Mouse (Mus musculus) liver, embryonic 14.5 days (tissue): ENCODE measurements at regions not wholly inside any gene's neighbourhood (a gene's known extent, or its start where the extent isn't known, plus 50 kb on each side); places are given as distances from the start of the nearest gene placed in this dataset.
A peak's percentile ranks its signal among the peaks of the same experiment; 100 is the strongest.

ENCODE experiments used
- ATAC-seq: fragments of 200-750 bp; cut with Nextera tagmentation; 2 replicates; pipeline ENCODE4 v1.8.0; 2017; ENCODE audit warnings: moderate number of reproducible peaks, mild to moderate bottlenecking, moderate library complexity; ENCODE audit not compliant: insufficient read depth
- DNase-seq, 3 experiments: peaks; one replicate each; pipeline ENCODE4 v3.0.0-alpha.2; 2012 to 2013; ENCODE audit warnings: low read depth in 3 of 3, low spot score in 3 of 3
- H3K27ac ChIP-seq: fragments of 300-500 bp; sonication (generic); 2 replicates; pipeline ENCODE4 v1.5.1; 2014; ENCODE audit warnings: moderate library complexity, mild to moderate bottlenecking, control low read depth, inconsistent platforms
- H3K27me3 ChIP-seq: fragments of 300-500 bp; sonication (generic); 2 replicates; pipeline ENCODE4 v1.6.1; 2014; ENCODE audit warnings: mild to moderate bottlenecking, low read length, moderate library complexity; ENCODE audit not compliant: control insufficient read depth, insufficient read depth
- H3K36me3 ChIP-seq: fragments of 300-500 bp; sonication (generic); replicated peaks from 2 replicates; pipeline ENCODE4 v1.6.1; 2014; ENCODE audit warnings: low read depth; ENCODE audit not compliant: control insufficient read depth, insufficient read depth
- H3K4me1 ChIP-seq, 2 experiments: fragments of 200-500 bp in 1 of 2; fragments of 300-500 bp in 1 of 2; sonication (generic) in 1 of 2; replicated peaks; 2 replicates each; pipeline ENCODE4 v1.6.1; 2012 to 2014; ENCODE audit warnings: antibody characterized with exemption in 1 of 2, inconsistent platforms in 1 of 2, low read length in 1 of 2; ENCODE audit not compliant: control insufficient read depth in 2 of 2, insufficient read depth in 2 of 2
- H3K4me2 ChIP-seq: fragments of 300-500 bp; sonication (generic); 2 replicates; pipeline ENCODE4 v1.6.1; 2014; ENCODE audit warnings: low read depth, mild to moderate bottlenecking, control low read depth, moderate library complexity
- H3K4me3 ChIP-seq, 2 experiments: fragments of 200-500 bp in 1 of 2; fragments of 300-500 bp in 1 of 2; sonication (generic) in 1 of 2; 2 replicates each; pipeline ENCODE4 v1.5.1; 2012 to 2014; ENCODE audit warnings: low read depth in 2 of 2, low read length in 2 of 2, mild to moderate bottlenecking in 2 of 2, control low read depth in 1 of 2, inconsistent platforms in 1 of 2, moderate library complexity in 1 of 2; ENCODE audit not compliant: insufficient read depth in 1 of 2
- H3K9ac ChIP-seq: fragments of 300-500 bp; sonication (generic); replicated peaks from 2 replicates; pipeline ENCODE4 v1.6.1; 2014; ENCODE audit warnings: mild to moderate bottlenecking, control low read depth, moderate library complexity
- H3K9me3 ChIP-seq: fragments of 300-500 bp; sonication (generic); 2 replicates; pipeline ENCODE4 v1.6.1; 2016; ENCODE audit warnings: low read length, mixed read lengths; ENCODE audit not compliant: control insufficient read depth
- CTCF ChIP-seq: IDR thresholded peaks from 2 replicates; pipeline ENCODE4 v1.5.1; 2016; ENCODE audit warnings: antibody characterized with exemption, low read depth, control low read depth
- EP300 ChIP-seq: IDR thresholded peaks from 2 replicates; pipeline ENCODE4 v1.6.1; 2016; ENCODE audit warnings: antibody characterized with exemption, low read depth
- WGBS: fragments of 180-500 bp; shearing (Covaris S2); extraction: QIAGEN DNeasy Blood & Tissue Kit; methylation state at CpG from one replicate; pipeline ENCODE4 v1.1.7; 2014; ENCODE audit not compliant: insufficient replicate concordance; 5-methylcytosine and 5-hydroxymethylcytosine counted together

- TF ChIP-seq CTCF (no peak), EP300 (no peak)
- 34% methylated on average over 2 of the region's 2 CpGs for WGBS
Measured at GRCm38 (mm10) chr1:193682917-193683316, 312.8 kb upstream of the Camk1g start.

GRCm38 (mm10) chr1:193678448-193678847 lies 308.4 kb upstream of the Camk1g start:
- Histone ChIP-seq H3K4me2 (no peak overlapping the region), H3K4me3 (no peak overlapping the region), H3K36me3 (no peaks in the 10 kb centered on the region), H3K27me3 (no peaks in the 10 kb centered on the region), H3K9ac (no peak overlapping the region), H3K27ac (no peak overlapping the region), H3K4me1 (no peaks in the 10 kb centered on the region), H3K9me3 (no peaks in the 10 kb centered on the region)
- DNase-seq (no peak), ATAC-seq (no peak)
- no peak for TF ChIP-seq EP300
- TF ChIP-seq CTCF, result no peak
- 61% methylated on average over 2 of the region's 2 CpGs for WGBS

More at GRCm38 (mm10) chr1:193682917-193683316, 312.8 kb upstream of the Camk1g start:
- no peak for ATAC-seq
- no peak overlapping the region for H3K9ac ChIP-seq
- DNase-seq, result no peak
- no peaks in the 10 kb centered on the region for H3K9me3 ChIP-seq
- no peak overlapping the region for H3K27ac ChIP-seq
- H3K4me1 ChIP-seq, result no peaks in the 10 kb centered on the region
- no peak overlapping the region for H3K4me3 ChIP-seq
- H3K36me3 ChIP-seq, result no peaks in the 10 kb centered on the region
- no peak overlapping the region for H3K4me2 ChIP-seq
- H3K27me3 ChIP-seq, result no peaks in the 10 kb centered on the region

- DNase-seq (no peak), ATAC-seq (peak; percentile 38)
- Histone ChIP-seq H3K36me3 (no peaks in the 10 kb centered on the region), H3K27ac (no peak overlapping the region), H3K4me1 (peaks cover 11 to 19% of the 10 kb centered on the region in 2 experiments), H3K9ac (no peak overlapping the region), H3K27me3 (no peaks in the 10 kb centered on the region), H3K4me3 (no peak overlapping the region), H3K4me2 (no peak overlapping the region), H3K9me3 (no peaks in the 10 kb centered on the region)
- TF ChIP-seq EP300 (no peak), CTCF (peak; percentile 67)
- WGBS, result 13% methylated on average over 3 of the region's 3 CpGs
Measured at GRCm38 (mm10) chr1:193673236-193673830, 303.2 kb upstream of the Camk1g start.

GRCm38 (mm10) chr1:193672681-193673080 lies 302.6 kb upstream of the Camk1g start:
- Histone ChIP-seq H3K9me3 (no peaks in the 10 kb centered on the region), H3K4me2 (no peak overlapping the region), H3K36me3 (no peaks in the 10 kb centered on the region), H3K4me3 (no peak overlapping the region), H3K4me1 (peaks cover 12 to 23% of the 10 kb centered on the region in 2 experiments), H3K9ac (no peak overlapping the region), H3K27ac (no peak overlapping the region), H3K27me3 (no peaks in the 10 kb centered on the region)
- no peak for TF ChIP-seq EP300
- no peak for TF ChIP-seq CTCF
- ATAC-seq (no peak), DNase-seq (no peak)
- WGBS, result 54% methylated on average over 3 of the region's 3 CpGs

- 51% methylated on average over 3 of the region's 3 CpGs for WGBS
- Histone ChIP-seq H3K27ac (no peak overlapping the region), H3K4me1 (peaks cover 18 to 28% of the 10 kb centered on the region in 2 experiments), H3K36me3 (no peaks in the 10 kb centered on the region), H3K27me3 (no peaks in the 10 kb centered on the region), H3K9me3 (no peaks in the 10 kb centered on the region), H3K4me3 (no peak overlapping the region), H3K9ac (no peak overlapping the region), H3K4me2 (no peak overlapping the region)
- DNase-seq (no peak), ATAC-seq (no peak)
- TF ChIP-seq EP300 (no peak), CTCF (no peak)
Measured at GRCm38 (mm10) chr1:193671816-193672254, 301.7 kb upstream of the Camk1g start.
